Mouse (Mus musculus) heart, embryonic 16.5 days (tissue): ENCODE data around the gene Tph1. TPM values are rescaled to one million over a fixed set of nuclear protein-coding genes. Genes with fewer than 3 reads are reported as not detected.

Source experiments
- ATAC-seq: fragments of 200-750 bp; cut with Nextera tagmentation; replicated peaks from 2 replicates; pipeline ENCODE4 v1.8.0; 2017; ENCODE audit warnings: moderate number of reproducible peaks; ENCODE audit not compliant: insufficient read depth, low FRiP score; ENCODE audit errors: extremely low read depth
- H3K27ac ChIP-seq: fragments of 300-500 bp; sonication (generic); 2 replicates; pipeline ENCODE4 v1.5.1; 2014; ENCODE audit warnings: mild to moderate bottlenecking, low read length, control low read depth, moderate library complexity
- H3K27me3 ChIP-seq: fragments of 300-500 bp; sonication (generic); 2 replicates; pipeline ENCODE4 v1.6.1; 2014; ENCODE audit warnings: low read length, mixed read lengths; ENCODE audit not compliant: control insufficient read depth, insufficient read depth
- H3K36me3 ChIP-seq: fragments of 300-500 bp; sonication (generic); 2 replicates; pipeline ENCODE4 v1.6.1; 2014; ENCODE audit not compliant: control insufficient read depth, insufficient read depth
- H3K4me1 ChIP-seq: fragments of 300-500 bp; sonication (generic); 2 replicates; pipeline ENCODE4 v1.6.1; 2014; ENCODE audit warnings: low read length, mixed read lengths; ENCODE audit not compliant: control insufficient read depth, insufficient read depth
- H3K4me2 ChIP-seq: fragments of 300-500 bp; sonication (generic); 2 replicates; pipeline ENCODE4 v1.6.1; 2014; ENCODE audit warnings: low read depth, mild to moderate bottlenecking, control low read depth, low read length
- H3K4me3 ChIP-seq: fragments of 300-500 bp; sonication (generic); 2 replicates; pipeline ENCODE4 v1.5.1; 2014; ENCODE audit warnings: mild to moderate bottlenecking, control low read depth, low read length
- H3K9ac ChIP-seq: fragments of 300-500 bp; sonication (generic); 2 replicates; pipeline ENCODE4 v1.6.1; 2014; ENCODE audit warnings: low read length, control low read depth
- H3K9me3 ChIP-seq: fragments of 300-500 bp; sonication (generic); replicated peaks from 2 replicates; pipeline ENCODE4 v1.6.1; 2016; ENCODE audit warnings: low read length; ENCODE audit not compliant: control insufficient read depth
- WGBS: fragments of 180-500 bp; shearing (Covaris S2); extraction: QIAGEN DNeasy Blood & Tissue Kit; methylation state at CpG from one replicate; pipeline ENCODE4 v1.1.7; 2014; 5-methylcytosine and 5-hydroxymethylcytosine counted together
- polyA plus RNA-seq: library from polyadenylated mRNA; unstranded; fragments of >200 nt; fragmentation: Nextera tagmentation; extraction: Ambion mirVana; gene quantifications from 2 replicates; pipeline ENCODE4 v1.2.1, GENCODE M21; 2015

Tph1 gene
- 0.61 and 1.1 TPM in 2 replicates for polyA plus RNA-seq

- H3K27me3 ChIP-seq = no peaks in the 10 kb centered on the region; the same call in 1 of the 2 replicates
- ATAC-seq = no peak
- WGBS = 30% methylated on average over 10 of the region's 10 CpGs
Observed at GRCm38 (mm10) chr7:46672160-46672672, at the start of gene Tph1. Gene Tph1, minus strand, starts transcription at chr7:46672537.

GRCm38 (mm10) chr7:46720460-46720859 lies 48.1 kb upstream of the Tph1 start:
- H3K27ac ChIP-seq = no peak overlapping the region
- WGBS = 60% methylated on average over 9 of the region's 9 CpGs

More at GRCm38 (mm10) chr7:46672160-46672672, at the start of gene Tph1:
- Histone ChIP-seq H3K4me2 (no peak within 1 kb of the TSS), H3K27ac (no peak within 1 kb of the TSS), H3K36me3 (no peaks in the 10 kb centered on the region), H3K9me3 (no peaks in the 10 kb centered on the region), H3K4me3 (no peak within 1 kb of the TSS), H3K4me1 (peaks cover 2% of the 10 kb centered on the region; the same call in 1 of the 2 replicates), H3K9ac (no peak within 1 kb of the TSS)

GRCm38 (mm10) chr7:46719526-46719925 lies 47.2 kb upstream of the Tph1 start:
- Histone ChIP-seq H3K36me3 (no peaks in the 10 kb centered on the region), H3K4me1 (no peaks in the 10 kb centered on the region), H3K9me3 (no peaks in the 10 kb centered on the region), H3K9ac (no peak overlapping the region), H3K27ac (no peak overlapping the region), H3K27me3 (peaks cover 3% of the 10 kb centered on the region; the same call in 1 of the 2 replicates), H3K4me2 (no peak overlapping the region), H3K4me3 (no peak overlapping the region)
- 66% methylated on average over 7 of the region's 7 CpGs for WGBS
- ATAC-seq = no peak

More at GRCm38 (mm10) chr7:46720460-46720859, 48.1 kb upstream of the Tph1 start:
- no peak for ATAC-seq
- H3K9ac ChIP-seq = no peak overlapping the region
- H3K27me3 ChIP-seq = peaks cover 3% of the 10 kb centered on the region; the same call in 1 of the 2 replicates
- H3K4me1 ChIP-seq = no peaks in the 10 kb centered on the region
- H3K4me2 ChIP-seq = no peak overlapping the region
- H3K36me3 ChIP-seq = no peaks in the 10 kb centered on the region
- H3K4me3 ChIP-seq = no peak overlapping the region
- no peaks in the 10 kb centered on the region for H3K9me3 ChIP-seq

- H3K9ac ChIP-seq = no peak overlapping the region
- no peaks in the 10 kb centered on the region for H3K9me3 ChIP-seq
- H3K27me3 ChIP-seq = peaks cover 3% of the 10 kb centered on the region; the same call in 1 of the 2 replicates
- 73% methylated on average over 7 of the region's 7 CpGs for WGBS
- H3K27ac ChIP-seq = no peak overlapping the region
- no peak overlapping the region for H3K4me3 ChIP-seq
- no peak for ATAC-seq
- no peaks in the 10 kb centered on the region for H3K36me3 ChIP-seq
- no peaks in the 10 kb centered on the region for H3K4me1 ChIP-seq
- no peak overlapping the region for H3K4me2 ChIP-seq
Observed at GRCm38 (mm10) chr7:46718591-46719270, 46.4 kb upstream of the Tph1 start.

GRCm38 (mm10) chr7:46716897-46717296 lies 44.6 kb upstream of the Tph1 start:
- 30% methylated on average over 5 of the region's 5 CpGs for whole genome bisulfite sequencing
- no peak overlapping the region for H3K4me2 ChIP-seq
- ATAC-seq = no peak
- peaks cover 5% of the 10 kb centered on the region for H3K27me3 ChIP-seq
- H3K9me3 ChIP-seq = no peaks in the 10 kb centered on the region
- no peak overlapping the region for H3K4me3 ChIP-seq
- H3K36me3 ChIP-seq = no peaks in the 10 kb centered on the region
- H3K27ac ChIP-seq = no peak overlapping the region
- no peak overlapping the region for H3K9ac ChIP-seq
- no peaks in the 10 kb centered on the region for H3K4me1 ChIP-seq

GRCm38 (mm10) chr7:46715600-46715999 lies 43.3 kb upstream of the Tph1 start, which contains the start of gene Saa3:
Gene Saa3, minus strand, starts transcription at chr7:46715700.
- 73% methylated on average over 5 of the region's 5 CpGs for WGBS
- Histone ChIP-seq H3K4me2 (no peak within 1 kb of the TSS), H3K4me3 (no peak within 1 kb of the TSS), H3K36me3 (no peaks in the 10 kb centered on the region), H3K4me1 (no peaks in the 10 kb centered on the region), H3K9me3 (no peaks in the 10 kb centered on the region), H3K27ac (no peak within 1 kb of the TSS), H3K9ac (no peak within 1 kb of the TSS), H3K27me3 (peaks cover 5% of the 10 kb centered on the region)
- no peak for ATAC-seq

- Histone ChIP-seq H3K4me1 (peaks cover 3% of the 10 kb centered on the region), H3K9ac (no peak overlapping the region), H3K4me2 (no peak overlapping the region), H3K4me3 (no peak overlapping the region), H3K27me3 (peaks cover 5% of the 10 kb centered on the region), H3K27ac (no peak overlapping the region), H3K9me3 (no peaks in the 10 kb centered on the region), H3K36me3 (no peaks in the 10 kb centered on the region)
- no peak for ATAC-seq
- WGBS = 30% methylated on average over 6 of the region's 6 CpGs
Observed at GRCm38 (mm10) chr7:46714518-46714917, 42.2 kb upstream of the Tph1 start.

- Histone ChIP-seq H3K36me3 (no peaks in the 10 kb centered on the region), H3K4me2 (no peak overlapping the region), H3K9me3 (no peaks in the 10 kb centered on the region), H3K4me1 (peaks cover 9% of the 10 kb centered on the region), H3K9ac (no peak overlapping the region), H3K4me3 (no peak overlapping the region), H3K27me3 (peaks cover 2% of the 10 kb centered on the region), H3K27ac (no peak overlapping the region)
- ATAC-seq = no peak
- 48% methylated on average over 6 of the region's 6 CpGs for WGBS
Observed at GRCm38 (mm10) chr7:46712250-46712649, 39.9 kb upstream of the Tph1 start.

GRCm38 (mm10) chr7:46710390-46710844 lies 38.1 kb upstream of the Tph1 start, which contains the start of gene Saal1:
Gene Saal1, minus strand, starts transcription at chr7:46710680.
- peaks cover 9% of the 10 kb centered on the region for H3K4me1 ChIP-seq
- peak within 1 kb of the TSS; percentile 96 for H3K9ac ChIP-seq
- peak; percentile 91 for ATAC-seq
- H3K27me3 ChIP-seq = peaks cover 2% of the 10 kb centered on the region; the same call in 1 of the 2 replicates
- peak within 1 kb of the TSS; percentile 67 for H3K27ac ChIP-seq
- H3K4me3 ChIP-seq = peak within 1 kb of the TSS; percentile 96
- H3K9me3 ChIP-seq = no peaks in the 10 kb centered on the region
- peaks cover 8% of the 10 kb centered on the region; the same call in 1 of the 2 replicates for H3K36me3 ChIP-seq
- WGBS = under 1% methylated on average over 38 of the region's 38 CpGs
- peak within 1 kb of the TSS; percentile 72 for H3K4me2 ChIP-seq
